Mouse (Mus musculus) lung, embryonic 14.5 days (tissue): Measurements from ENCODE around the gene Arhgap42. TPM values are rescaled to one million over a fixed set of nuclear protein-coding genes. Genes with fewer than 3 reads are reported as not detected.
A peak's percentile ranks its signal among the peaks of the same experiment; 100 is the strongest.

Experiments used
- ATAC-seq: fragments of 200-750 bp; cut with Nextera tagmentation; 2 replicates; pipeline ENCODE4 v1.8.0; 2017; ENCODE audit warnings: mild to moderate bottlenecking, moderate TSS enrichment, moderate library complexity; ENCODE audit not compliant: insufficient read depth
- DNase-seq: peaks from one replicate; pipeline ENCODE4 v3.0.0-alpha.2; 2015
- H3K27ac ChIP-seq: fragments of 300-500 bp; sonication (generic); 2 replicates; pipeline ENCODE4 v1.5.1; 2014; ENCODE audit warnings: low read depth, mild to moderate bottlenecking, moderate library complexity
- H3K27me3 ChIP-seq: fragments of 300-500 bp; sonication (generic); 2 replicates; pipeline ENCODE4 v1.6.1; 2014; ENCODE audit warnings: low read length, control low read depth; ENCODE audit not compliant: insufficient read depth
- H3K36me3 ChIP-seq: fragments of 300-500 bp; sonication (generic); 2 replicates; pipeline ENCODE4 v1.6.1; 2014; ENCODE audit warnings: control low read depth; ENCODE audit not compliant: insufficient read depth
- H3K4me1 ChIP-seq: fragments of 300-500 bp; sonication (generic); 2 replicates; pipeline ENCODE4 v1.6.1; 2014; ENCODE audit warnings: antibody characterized with exemption, control low read depth; ENCODE audit not compliant: insufficient read depth
- H3K4me2 ChIP-seq: fragments of 300-500 bp; sonication (generic); 2 replicates; pipeline ENCODE4 v1.6.1; 2014; ENCODE audit warnings: mild to moderate bottlenecking
- H3K4me3 ChIP-seq: fragments of 300-500 bp; sonication (generic); 2 replicates; pipeline ENCODE4 v1.5.1; 2014; ENCODE audit warnings: low read depth, low read length
- H3K9ac ChIP-seq: fragments of 300-500 bp; sonication (generic); 2 replicates; pipeline ENCODE4 v1.6.1; 2014
- H3K9me3 ChIP-seq: fragments of 300-500 bp; sonication (generic); 2 replicates; pipeline ENCODE4 v1.6.1; 2016; ENCODE audit warnings: low read depth, low read length, control low read depth
- CTCF ChIP-seq: IDR thresholded peaks from 2 replicates; pipeline ENCODE4 v1.5.1; 2016; ENCODE audit warnings: antibody characterized with exemption, low read depth
- WGBS: fragments of 180-500 bp; shearing (Covaris S2); extraction: QIAGEN DNeasy Blood & Tissue Kit; methylation state at CpG from one replicate; pipeline ENCODE4 v1.1.7; 2014; 5-methylcytosine and 5-hydroxymethylcytosine counted together
- polyA plus RNA-seq: library from polyadenylated mRNA; unstranded; fragments of >200 nt; fragmentation: Nextera tagmentation; extraction: Ambion mirVana; gene quantifications from 2 replicates; pipeline ENCODE4 v1.2.1, GENCODE M21; 2014

The Arhgap42 gene
- polyA plus RNA-seq, 1 experiment from 2014 or later: 45.8 TPM

DNA sequence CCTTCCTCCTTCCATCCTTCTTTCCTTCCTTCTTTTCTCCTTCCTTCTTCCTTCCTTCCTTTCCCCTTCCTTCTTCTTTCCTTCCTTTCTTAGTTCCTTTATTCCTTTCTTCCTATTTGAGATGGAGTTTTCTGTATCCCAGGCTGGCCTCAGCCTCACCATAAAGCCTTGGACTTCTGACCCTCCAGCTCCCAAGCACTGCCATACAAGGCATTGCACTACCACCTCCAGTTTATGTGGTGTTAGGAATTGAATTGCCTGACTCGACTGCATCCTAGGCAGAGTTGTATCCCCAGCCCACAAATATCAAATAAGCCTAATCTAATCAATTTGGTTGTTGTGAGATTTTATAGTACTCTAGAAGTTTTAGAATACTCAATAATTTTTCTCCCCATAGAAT lies 14.1 kb downstream of the Arhgap42 start:
- no peak for DNase-seq

DNA sequence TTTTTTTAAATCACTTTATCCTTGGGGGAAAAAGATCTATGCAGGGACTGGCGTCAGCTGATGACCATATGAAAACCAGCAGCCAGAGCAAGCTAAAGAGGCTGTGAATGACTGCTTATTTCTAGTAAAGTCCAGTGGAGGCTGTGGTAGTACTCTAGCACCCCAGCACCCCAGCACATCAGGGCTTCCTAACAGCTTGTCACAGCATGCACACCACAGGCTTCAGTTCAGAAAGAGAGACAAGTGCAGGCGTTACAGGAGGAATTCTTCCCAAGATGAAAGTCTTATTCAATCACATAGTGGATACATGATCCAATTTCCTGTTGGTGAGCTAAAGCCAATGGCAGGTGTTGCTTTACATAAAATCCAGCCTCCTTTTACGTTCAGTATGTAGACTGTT lies 15.5 kb downstream of the Arhgap42 start:
- no peaks in the 10 kb centered on the region for H3K27me3 ChIP-seq
- no peak overlapping the region for H3K4me2 ChIP-seq
- no peak for ATAC-seq
- no peak overlapping the region for H3K9ac ChIP-seq
- no peak overlapping the region for H3K27ac ChIP-seq
- no peak for DNase-seq
- no peaks in the 10 kb centered on the region for H3K4me1 ChIP-seq
- no peak for TF ChIP-seq CTCF
- no peak overlapping the region for H3K4me3 ChIP-seq
- H3K9me3 ChIP-seq: no peaks in the 10 kb centered on the region
- no peaks in the 10 kb centered on the region for H3K36me3 ChIP-seq
- 62% methylated on average over 3 of the region's 3 CpGs for WGBS

More for the DNA sequence above, 14.1 kb downstream of the Arhgap42 start:
- ATAC-seq: no peak
- WGBS: 51% methylated on average over 1 of the region's 1 CpGs
- TF ChIP-seq CTCF: no peak
- no peak overlapping the region for H3K27ac ChIP-seq
- no peak overlapping the region for H3K9ac ChIP-seq
- no peak overlapping the region for H3K4me3 ChIP-seq
- H3K36me3 ChIP-seq: no peaks in the 10 kb centered on the region
- no peak overlapping the region for H3K4me2 ChIP-seq
- H3K9me3 ChIP-seq: no peaks in the 10 kb centered on the region
- no peaks in the 10 kb centered on the region for H3K27me3 ChIP-seq
- H3K4me1 ChIP-seq: 0 out of 2 replicates have a peak, but pooled peaks cover 2% of the 10 kb centered on the region

DNA sequence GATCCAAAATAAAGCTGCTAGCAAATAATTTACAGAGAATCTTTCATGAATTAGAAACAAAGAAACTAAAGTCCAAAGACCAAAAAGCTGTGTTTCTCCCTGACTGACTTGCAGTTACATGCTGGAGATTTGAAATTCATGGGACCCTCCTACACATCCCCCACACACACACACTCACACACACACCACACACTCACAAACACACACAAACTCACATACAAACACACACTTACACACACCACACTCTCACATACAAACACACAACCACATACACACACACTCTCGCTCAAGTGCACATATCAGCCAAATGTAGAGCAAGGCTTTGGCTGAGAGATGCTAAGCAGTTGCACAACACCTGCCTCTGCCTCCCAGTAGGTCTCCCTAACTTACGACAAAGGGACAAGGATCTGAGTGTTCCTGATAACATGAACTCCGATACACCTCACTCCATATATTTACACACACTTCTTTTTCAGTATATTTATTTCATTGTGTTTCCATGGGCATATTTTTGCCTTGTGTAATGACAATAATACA lies 16.9 kb downstream of the Arhgap42 start:
- no peak for TF ChIP-seq CTCF

DNA sequence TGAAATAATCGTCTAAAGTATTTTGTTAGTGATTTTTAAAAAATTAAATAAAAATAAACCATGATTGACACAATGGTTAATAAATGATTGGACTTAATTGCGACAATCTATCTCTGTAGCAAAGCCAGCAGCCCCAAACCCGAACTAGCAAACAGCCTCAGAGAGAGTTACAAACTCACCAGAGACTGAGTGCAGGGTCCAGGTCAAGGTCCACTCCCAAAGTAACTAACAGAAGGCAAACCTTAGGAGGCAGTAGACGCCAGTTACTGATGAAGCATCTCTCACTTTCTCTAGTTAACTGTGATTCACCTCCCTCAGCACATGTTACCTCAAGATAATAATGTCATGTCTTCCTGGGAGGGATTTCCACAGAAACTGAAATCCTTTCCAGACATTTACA lies 17.7 kb downstream of the Arhgap42 start:
- H3K36me3 ChIP-seq: no peaks in the 10 kb centered on the region
- TF ChIP-seq CTCF: no peak
- H3K27me3 ChIP-seq: no peaks in the 10 kb centered on the region
- no peak overlapping the region for H3K4me2 ChIP-seq
- H3K4me3 ChIP-seq: no peak overlapping the region
- H3K27ac ChIP-seq: no peak overlapping the region
- DNase-seq (no peak), ATAC-seq (no peak)
- 73% methylated on average over 4 of the region's 4 CpGs for WGBS
- no peaks in the 10 kb centered on the region for H3K4me1 ChIP-seq
- no peaks in the 10 kb centered on the region for H3K9me3 ChIP-seq
- no peak overlapping the region for H3K9ac ChIP-seq

More for the DNA sequence above, 16.9 kb downstream of the Arhgap42 start:
- Histone ChIP-seq H3K9me3 (no peaks in the 10 kb centered on the region), H3K9ac (no peak overlapping the region), H3K4me3 (no peak overlapping the region), H3K27ac (no peak overlapping the region), H3K27me3 (no peaks in the 10 kb centered on the region), H3K4me2 (no peak overlapping the region), H3K36me3 (no peaks in the 10 kb centered on the region), H3K4me1 (no peaks in the 10 kb centered on the region)
- WGBS: 70% methylated on average over 3 of the region's 3 CpGs
- DNase-seq (no peak), ATAC-seq (no peak)

DNA sequence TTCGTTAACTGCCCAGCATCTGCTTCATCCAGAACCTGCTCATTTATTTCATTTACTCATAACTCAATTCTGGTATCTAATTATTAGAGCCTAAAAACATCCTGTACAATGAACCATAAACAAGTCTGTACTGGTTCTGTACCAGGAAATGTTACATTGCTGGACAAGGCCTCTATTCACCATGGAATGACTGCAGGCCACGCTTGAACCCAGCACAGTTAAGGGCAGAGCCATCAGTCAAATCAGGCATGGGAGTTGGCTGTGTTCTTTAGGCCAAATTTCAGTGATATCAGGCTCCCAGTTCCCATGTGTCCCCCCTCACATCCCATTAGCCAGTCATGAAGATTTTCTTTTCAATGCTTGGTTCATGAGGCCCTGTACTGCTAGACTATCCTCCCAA lies 20.6 kb downstream of the Arhgap42 start:
- ATAC-seq (no peak), DNase-seq (no peak)
- Histone ChIP-seq H3K36me3 (no peaks in the 10 kb centered on the region), H3K4me1 (no peaks in the 10 kb centered on the region), H3K4me2 (no peak overlapping the region), H3K27me3 (no peaks in the 10 kb centered on the region), H3K27ac (no peak overlapping the region), H3K9ac (no peak overlapping the region), H3K9me3 (no peaks in the 10 kb centered on the region), H3K4me3 (no peak overlapping the region)
- WGBS: 71% methylated on average over 2 of the region's 2 CpGs
- TF ChIP-seq CTCF: no peak

DNA sequence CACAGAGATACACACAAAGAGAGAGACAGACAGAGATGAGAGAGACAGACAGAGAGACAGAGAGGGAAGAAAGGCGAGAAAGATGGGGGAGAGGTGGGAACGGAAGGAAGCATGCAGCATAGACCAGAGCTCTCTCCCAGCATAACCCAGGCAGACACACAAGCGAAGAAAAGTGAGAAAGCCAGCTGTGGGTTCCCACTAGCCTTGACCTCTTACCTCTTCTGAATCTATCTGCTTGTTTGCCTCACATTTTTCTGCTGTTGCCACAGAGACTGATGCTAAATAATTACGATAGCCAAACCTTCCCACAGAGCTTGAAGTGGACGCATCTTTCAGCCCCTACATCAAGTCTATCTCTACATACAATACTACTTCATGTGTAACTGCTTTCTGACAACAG lies 24.1 kb downstream of the Arhgap42 start:
- no peak for TF ChIP-seq CTCF
- no peak for ATAC-seq
- H3K4me2 ChIP-seq: no peak overlapping the region

DNA sequence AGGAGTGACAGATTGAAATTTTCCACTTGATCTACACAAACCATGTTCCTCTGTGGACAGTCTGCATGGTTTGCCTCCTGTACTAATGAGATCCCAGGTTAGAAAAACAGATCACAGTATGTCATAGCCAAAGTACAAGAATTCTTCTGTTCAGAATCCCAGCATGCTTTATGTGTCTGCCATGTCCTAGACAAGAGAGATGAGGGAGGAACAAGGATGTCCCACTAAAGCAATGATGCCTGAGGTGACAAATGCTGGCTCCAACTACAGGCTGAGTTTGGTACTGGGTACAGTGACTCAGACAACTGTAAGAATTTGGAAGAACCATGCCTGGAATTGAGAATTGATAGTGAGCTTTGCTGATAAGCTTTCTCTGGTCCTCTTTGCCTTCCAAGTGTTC lies 24.6 kb downstream of the Arhgap42 start:
- ATAC-seq: no peak
- no peak for DNase-seq
- no peak overlapping the region for H3K4me3 ChIP-seq
- no peak overlapping the region for H3K27ac ChIP-seq
- H3K27me3 ChIP-seq: no peaks in the 10 kb centered on the region
- no peaks in the 10 kb centered on the region for H3K4me1 ChIP-seq
- H3K4me2 ChIP-seq: no peak overlapping the region
- H3K36me3 ChIP-seq: no peaks in the 10 kb centered on the region
- 0 out of 2 replicates have a peak, but pooled peaks have one; percentile 2 for TF ChIP-seq CTCF
- H3K9me3 ChIP-seq: no peaks in the 10 kb centered on the region
- no peak overlapping the region for H3K9ac ChIP-seq

More for the DNA sequence above, 24.1 kb downstream of the Arhgap42 start:
- H3K4me1 ChIP-seq: no peaks in the 10 kb centered on the region
- no peak for DNase-seq
- no peak overlapping the region for H3K27ac ChIP-seq
- no peaks in the 10 kb centered on the region for H3K27me3 ChIP-seq
- H3K9ac ChIP-seq: no peak overlapping the region
- WGBS: 81% methylated on average over 5 of the region's 5 CpGs
- no peaks in the 10 kb centered on the region for H3K9me3 ChIP-seq
- no peak overlapping the region for H3K4me3 ChIP-seq
- H3K36me3 ChIP-seq: no peaks in the 10 kb centered on the region
